Mouse (Mus musculus) ES-E14 (cell line): ENCODE results near the gene Adgrb3.

Source experiments
- CHD2 ChIP-seq: IDR thresholded peaks from 2 replicates; pipeline ENCODE4 v1.6.1; 2014; ENCODE audit warnings: mild to moderate bottlenecking, low read depth, low read length, inconsistent platforms
- HCFC1 ChIP-seq: IDR thresholded peaks from 2 replicates; pipeline ENCODE4 v1.6.1; 2012; ENCODE audit warnings: low read length, inconsistent platforms, borderline replicate concordance; ENCODE audit not compliant: insufficient read depth
- MAFK ChIP-seq: IDR thresholded peaks from 2 replicates; pipeline ENCODE4 v1.6.1; 2014; ENCODE audit warnings: mild to moderate bottlenecking, low read depth, low read length, inconsistent platforms; ENCODE audit not compliant: insufficient read depth
- ZC3H11A ChIP-seq: IDR thresholded peaks from 2 replicates; pipeline ENCODE4 v1.6.1; 2012; ENCODE audit warnings: low read depth, mild to moderate bottlenecking, inconsistent platforms, low read length, borderline replicate concordance
- ZNF384 ChIP-seq: IDR thresholded peaks from 2 replicates; pipeline ENCODE4 v1.6.1; 2012; ENCODE audit warnings: low read depth, low read length, inconsistent platforms

GRCm38 (mm10) chr1:25682118-25682517 lies 147.4 kb downstream of the Adgrb3 start:
- no peak for TF ChIP-seq CHD2
- TF ChIP-seq MAFK, result no peak
- TF ChIP-seq ZC3H11A, result no peak
- TF ChIP-seq ZNF384, result no peak
- TF ChIP-seq HCFC1, result no peak
